Mouse (Mus musculus): Measurements from ENCODE around the gene Kcnh1.

GRCm38 (mm10) chr1:192512821-192513220 lies 322.2 kb downstream of the Kcnh1 start:
- no peak for TF ChIP-seq MAFK (IDR thresholded peaks at IDR 0.05; ENCODE audit: insufficient replicate concordance, low read length)
- TF ChIP-seq POLR2A (IDR thresholded peaks at IDR 0.05; ENCODE audit: low read depth, low read length): no peak
- no peak for TF ChIP-seq CTCF (conservative IDR thresholded peaks at IDR 0.05 in 1 of 2, IDR thresholded peaks at IDR 0.05 in 1 of 2; ENCODE audit: low read depth in 2 of 2, low read length in 2 of 2)
- no peak for TF ChIP-seq ZC3H11A (IDR thresholded peaks at IDR 0.05; ENCODE audit: low read depth, low read length)
- TF ChIP-seq TCF12 (IDR thresholded peaks at IDR 0.05; ENCODE audit: low read depth, low read length): no peak
- TF ChIP-seq MAX (IDR thresholded peaks at IDR 0.05; ENCODE audit: low read length): no peak
- no peak for TF ChIP-seq ETS1 (conservative IDR thresholded peaks at IDR 0.05; ENCODE audit: low read depth, low read length)
- no peak for TF ChIP-seq NRF1 (IDR thresholded peaks at IDR 0.05; ENCODE audit: low read depth, low read length)
- no peak for TF ChIP-seq RCOR1 (conservative IDR thresholded peaks at IDR 0.05; ENCODE audit: low read depth, low read length)

All from CH12.LX (cell line).